Mouse (Mus musculus): ENCODE data around the gene Polr3g.
"Not testable (repeated sequence)": the region's sequence is repeated elsewhere in the genome, so short reads cannot be mapped to it uniquely, and the experiment has no call there.

Gene Polr3g

GRCm38 (mm10) chr13:81684884-81685283 lies 25.9 kb downstream of the Polr3g start:
- DNase-seq (ENCODE audit: low read depth), result peak; percentile 83

- no peak for DNase-seq (ENCODE audit: low read depth)
Observed at GRCm38 (mm10) chr13:81684258-81684657, 26.6 kb downstream of the Polr3g start.

GRCm38 (mm10) chr13:81683107-81683506 lies 27.7 kb downstream of the Polr3g start:
- DNase-seq (ENCODE audit: low read depth), result no peak

- no peak for DNase-seq (ENCODE audit: low read depth)
Observed at GRCm38 (mm10) chr13:81675333-81675732, 35.5 kb downstream of the Polr3g start.

- no peak for DNase-seq (ENCODE audit: low read depth)
Observed at GRCm38 (mm10) chr13:81667713-81668112, 43.1 kb downstream of the Polr3g start.

- DNase-seq (ENCODE audit: low read depth), result peak; percentile 37
Observed at GRCm38 (mm10) chr13:81664331-81664698, 46.5 kb downstream of the Polr3g start.

- DNase-seq (ENCODE audit: low read depth), result no peak
Observed at GRCm38 (mm10) chr13:81663566-81664330, 47.1 kb downstream of the Polr3g start.

GRCm38 (mm10) chr13:81658053-81658752 lies 52.6 kb downstream of the Polr3g start:
- DNase-seq (ENCODE audit: low read depth), result no peak

- peak; percentile 89 for DNase-seq (ENCODE audit: low read depth)
Observed at GRCm38 (mm10) chr13:81657351-81658052, 53.3 kb downstream of the Polr3g start, which contains the start of gene Lysmd3. TSS of gene Lysmd3 (plus strand) at chr13:81657663.

- no peak for DNase-seq (ENCODE audit: low read depth)
Observed at GRCm38 (mm10) chr13:81657008-81657350, 53.8 kb downstream of the Polr3g start.

- DNase-seq (ENCODE audit: low read depth), result no peak
Observed at GRCm38 (mm10) chr13:81656091-81656850, 54.5 kb downstream of the Polr3g start.

- DNase-seq (ENCODE audit: low read depth), result not testable (repeated sequence)
Observed at GRCm38 (mm10) chr13:81650382-81650781, 60.4 kb downstream of the Polr3g start.

GRCm38 (mm10) chr13:81646348-81646747 lies 64.5 kb downstream of the Polr3g start:
- no peak for DNase-seq (ENCODE audit: low read depth)

GRCm38 (mm10) chr13:81644047-81644565 lies 66.7 kb downstream of the Polr3g start:
- no peak for DNase-seq (ENCODE audit: low read depth)

- DNase-seq (ENCODE audit: low read depth), result no peak
Observed at GRCm38 (mm10) chr13:81642491-81643149, 68.2 kb downstream of the Polr3g start.

GRCm38 (mm10) chr13:81641289-81642045 lies 69.3 kb downstream of the Polr3g start:
- DNase-seq (ENCODE audit: low read depth), result peak; percentile 58

GRCm38 (mm10) chr13:81640881-81641280 lies 69.9 kb downstream of the Polr3g start:
- no peak for DNase-seq (ENCODE audit: low read depth)

- DNase-seq (ENCODE audit: low read depth), result no peak
Observed at GRCm38 (mm10) chr13:81639624-81640023, 71.2 kb downstream of the Polr3g start.

- DNase-seq (ENCODE audit: low read depth), result no peak
Observed at GRCm38 (mm10) chr13:81632720-81633415, 77.9 kb downstream of the Polr3g start, which contains the start of gene Adgrv1. TSS of gene Adgrv1 (minus strand) at chr13:81633154.

- no peak for DNase-seq (ENCODE audit: low read depth)
Observed at GRCm38 (mm10) chr13:81630566-81630965, 80.2 kb downstream of the Polr3g start.

Measured in 416B (cell line).